Mouse (Mus musculus) c-Kit-negative CD71-positive TER-119-positive erythroid progenitor cells, embryonic 14.5 days (primary cell): ENCODE data around the gene Il13ra1.

Experiments
- DNase-seq: peaks from one replicate; pipeline ENCODE4 v3.0.0-alpha.2; 2013; ENCODE audit warnings: low read depth, low spot score

Il13ra1 gene

GRCm38 (mm10) chrX:36195736-36196525 lies 84.0 kb downstream of the Il13ra1 start, which contains the start of gene Zcchc12:
Gene Zcchc12 (plus strand): TSS chrX:36195904.
- DNase-seq: no peak

GRCm38 (mm10) chrX:36209554-36209953 lies 97.6 kb downstream of the Il13ra1 start:
- DNase-seq: no peak

- DNase-seq: no peak
These were observed 99.3 kb downstream of the Il13ra1 start for GRCm38 (mm10) chrX:36211216-36211615.
